Mouse (Mus musculus) Muller cell, postnatal 12 days (primary cell): ENCODE results near the gene Sntb2.

Source experiments
- DNase-seq: peaks from one replicate; pipeline ENCODE4 v3.0.0-alpha.2; 2015; ENCODE audit errors: inconsistent ontology term

Sntb2 gene

DNA sequence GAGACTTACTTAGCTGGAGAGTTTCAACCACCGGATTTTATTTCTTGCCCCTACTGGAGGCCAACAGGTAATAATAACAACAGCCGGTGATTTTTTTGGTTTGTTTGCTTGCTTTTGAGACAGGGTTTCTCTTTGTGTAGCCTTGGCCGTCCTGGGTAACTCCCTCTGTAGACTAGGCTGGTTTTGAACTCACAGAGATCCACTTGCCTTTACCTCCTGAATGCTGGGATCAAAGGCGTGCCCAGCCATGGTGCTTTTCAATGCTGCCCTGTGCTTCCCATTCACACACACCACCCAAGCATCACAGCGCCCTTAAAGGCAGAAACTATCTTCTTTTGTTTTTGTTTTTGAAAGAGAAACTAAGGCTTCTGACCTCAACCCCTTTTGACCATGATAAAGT lies 5.6 kb upstream of the Sntb2 start:
- DNase-seq, result no peak

DNA sequence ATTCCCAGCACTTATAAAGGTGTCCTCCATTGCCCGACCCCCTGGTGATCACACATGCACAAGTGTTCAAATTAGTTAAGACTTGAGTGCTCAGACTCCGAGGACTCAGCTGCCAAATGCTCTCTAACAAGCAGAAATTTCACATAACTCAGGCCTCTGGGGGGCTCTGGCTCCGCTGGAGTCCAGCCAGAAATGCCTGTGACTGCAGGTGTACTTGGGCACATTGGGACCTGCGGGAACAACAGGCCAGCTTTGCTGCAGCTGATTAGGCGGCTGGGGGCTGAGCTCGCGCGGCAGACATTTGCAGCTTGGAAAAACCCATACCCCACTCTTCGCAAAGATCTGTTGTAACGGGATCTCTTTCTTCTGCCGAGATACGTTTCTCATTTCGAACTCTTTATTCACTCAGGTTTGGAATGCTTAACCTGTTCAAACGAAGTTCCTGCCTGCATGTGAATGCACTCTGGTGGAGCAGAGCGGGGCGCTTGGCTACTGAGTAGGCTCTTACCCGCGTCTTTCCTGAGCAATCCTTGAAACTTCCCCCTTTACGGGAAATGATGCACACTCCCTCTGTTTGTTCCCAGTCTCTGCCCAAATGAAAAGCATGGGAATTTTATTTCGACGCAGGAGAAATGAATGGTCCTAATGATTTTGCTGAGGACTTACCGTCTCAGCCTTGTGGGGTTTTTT lies 3.0 kb upstream of the Sntb2 start:
- peak; percentile 52 for DNase-seq

DNA sequence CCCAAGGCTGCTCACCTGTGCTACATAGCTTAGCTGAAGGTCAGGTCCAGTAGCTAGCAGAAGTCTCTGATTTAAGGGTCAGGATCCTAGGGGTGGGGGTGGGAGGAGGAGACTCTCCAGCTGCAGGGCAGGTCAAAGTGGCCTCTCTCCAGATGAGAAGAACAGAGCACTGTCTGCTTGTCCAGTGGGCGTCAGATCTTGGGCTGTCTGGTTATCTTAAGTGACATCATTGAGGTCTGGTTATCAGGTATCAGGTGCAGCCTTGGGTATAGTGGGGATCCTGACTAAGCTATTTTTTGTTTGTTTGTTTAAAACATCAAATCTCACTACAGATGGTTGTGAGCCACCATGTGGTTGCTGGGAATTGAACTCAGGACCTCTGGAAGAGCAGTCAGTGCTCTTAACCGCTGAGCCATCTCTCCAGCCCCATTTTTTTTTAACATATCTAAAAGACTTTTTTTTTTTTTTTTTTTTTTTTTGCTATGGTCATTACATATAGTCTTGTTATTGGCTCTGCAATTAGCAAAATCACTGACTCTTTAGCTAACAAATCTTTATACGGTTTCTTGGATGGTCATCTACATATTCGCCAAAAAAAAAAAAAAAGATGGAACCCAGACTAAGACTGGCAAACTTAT lies 1.9 kb upstream of the Sntb2 start:
- DNase-seq, result no peak

- DNase-seq, result no peak
These were observed 1.1 kb upstream of the Sntb2 start for GRCm38 (mm10) chr8:106934226-106934977.

DNA sequence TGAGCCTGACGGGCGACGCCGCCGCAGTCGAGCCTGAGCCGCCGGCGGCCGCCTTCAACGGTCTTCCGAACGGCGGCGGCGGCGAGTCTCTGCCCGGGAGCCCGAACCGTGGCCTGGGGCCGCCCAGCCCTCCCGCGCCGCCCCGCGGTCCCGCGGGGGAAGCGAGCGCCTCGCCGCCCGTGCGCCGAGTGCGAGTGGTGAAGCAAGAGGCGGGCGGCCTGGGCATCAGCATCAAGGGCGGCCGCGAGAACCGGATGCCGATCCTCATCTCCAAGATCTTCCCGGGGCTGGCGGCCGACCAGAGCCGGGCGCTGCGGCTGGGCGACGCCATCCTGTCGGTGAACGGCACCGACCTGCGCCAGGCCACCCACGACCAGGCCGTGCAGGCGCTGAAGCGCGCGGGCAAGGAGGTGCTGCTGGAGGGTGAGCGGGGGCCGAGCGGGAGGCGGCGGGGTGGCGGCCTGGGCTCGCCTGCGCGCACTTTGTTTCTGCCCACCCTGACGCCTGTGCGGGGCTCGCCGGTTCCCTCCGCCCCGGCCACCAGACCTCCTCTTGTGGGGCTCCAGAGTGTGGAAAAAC lies 438 bp downstream of the Sntb2 start:
- peak; percentile 69 for DNase-seq

DNA sequence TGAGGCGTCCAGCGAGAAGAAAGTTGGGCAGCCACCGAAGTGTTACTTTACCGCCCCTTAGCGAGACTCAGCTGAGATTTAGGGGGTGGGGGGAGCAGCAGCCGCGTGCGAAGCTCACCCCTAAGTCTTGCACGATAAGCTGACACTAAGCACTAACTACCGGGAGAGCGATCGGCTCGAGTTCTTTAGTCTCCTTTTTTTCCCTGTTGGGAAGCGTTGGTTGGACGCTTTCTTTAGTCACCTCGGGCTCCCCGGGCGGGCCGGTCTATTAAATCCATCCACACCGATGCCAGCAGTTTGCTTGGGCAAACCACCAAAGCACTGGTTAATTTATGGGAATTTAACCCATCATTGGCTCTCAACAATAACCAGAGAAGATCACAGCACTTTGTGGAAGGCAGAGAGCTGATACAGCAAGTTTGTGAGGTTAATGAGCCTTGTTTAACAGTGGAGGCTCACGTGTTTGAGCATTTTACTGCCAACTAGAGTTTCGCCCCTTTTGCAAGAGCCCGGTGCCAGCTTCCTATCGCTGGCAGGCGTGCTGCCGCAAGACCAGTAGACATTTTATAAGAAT lies 1.0 kb downstream of the Sntb2 start:
- peak; percentile 85 for DNase-seq

DNA sequence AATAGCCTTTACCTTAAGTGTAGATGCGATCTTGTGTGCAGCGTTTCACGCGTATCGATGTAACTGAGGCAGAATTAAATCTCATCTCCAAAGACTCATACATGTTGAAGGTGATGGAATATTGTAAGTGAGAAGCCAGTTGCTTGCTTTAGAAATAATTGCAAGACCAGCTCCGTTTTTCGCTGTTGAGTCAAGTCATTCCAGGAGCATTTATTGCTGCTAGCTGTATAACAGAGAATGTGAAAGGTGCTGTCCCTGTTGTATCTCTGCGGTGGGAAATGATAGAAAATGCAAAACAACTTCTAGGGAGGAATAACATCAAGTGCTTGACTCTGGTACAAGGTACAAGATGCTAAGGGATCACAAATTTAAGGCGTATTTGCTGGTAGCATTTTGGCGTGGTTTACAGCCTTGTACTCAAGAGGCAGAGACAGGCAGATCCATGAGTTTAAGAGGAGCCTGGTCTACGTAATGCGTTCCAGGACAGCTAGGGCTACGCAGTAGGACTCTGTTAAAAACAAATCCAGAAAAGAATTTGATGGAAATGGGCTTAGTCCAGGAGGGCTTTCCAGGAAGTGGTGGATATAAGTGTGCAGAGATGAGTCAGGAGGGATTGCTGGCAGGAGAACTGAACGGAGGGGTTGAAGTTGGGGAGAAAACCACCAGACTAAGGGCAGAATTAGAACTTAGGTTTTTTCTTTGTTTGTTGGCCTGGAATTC lies 1.7 kb downstream of the Sntb2 start:
- DNase-seq, result no peak

DNA sequence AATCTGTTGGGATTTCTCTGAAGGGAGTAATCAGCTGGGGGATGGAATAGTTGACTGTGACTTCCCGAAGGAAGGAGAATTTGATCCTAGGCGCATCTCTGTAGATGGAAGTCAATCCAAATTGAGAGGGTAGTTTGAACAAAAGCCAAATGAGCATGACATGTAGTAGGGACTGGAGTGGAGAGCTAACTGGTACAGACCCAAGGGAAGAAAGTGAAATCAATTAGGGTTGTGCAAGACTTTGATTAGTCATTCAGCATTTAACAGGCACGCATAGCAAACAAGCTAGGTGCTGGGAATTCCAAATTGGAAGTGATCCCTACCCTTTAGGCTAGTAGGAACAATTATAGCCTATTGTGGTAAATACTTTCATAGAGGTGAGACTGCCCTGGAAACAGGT lies 6.3 kb downstream of the Sntb2 start:
- no peak for DNase-seq

GRCm38 (mm10) chr8:106943874-106944418 lies 8.4 kb downstream of the Sntb2 start:
- no peak for DNase-seq

GRCm38 (mm10) chr8:106944756-106945155 lies 9.2 kb downstream of the Sntb2 start:
- DNase-seq, result no peak

DNA sequence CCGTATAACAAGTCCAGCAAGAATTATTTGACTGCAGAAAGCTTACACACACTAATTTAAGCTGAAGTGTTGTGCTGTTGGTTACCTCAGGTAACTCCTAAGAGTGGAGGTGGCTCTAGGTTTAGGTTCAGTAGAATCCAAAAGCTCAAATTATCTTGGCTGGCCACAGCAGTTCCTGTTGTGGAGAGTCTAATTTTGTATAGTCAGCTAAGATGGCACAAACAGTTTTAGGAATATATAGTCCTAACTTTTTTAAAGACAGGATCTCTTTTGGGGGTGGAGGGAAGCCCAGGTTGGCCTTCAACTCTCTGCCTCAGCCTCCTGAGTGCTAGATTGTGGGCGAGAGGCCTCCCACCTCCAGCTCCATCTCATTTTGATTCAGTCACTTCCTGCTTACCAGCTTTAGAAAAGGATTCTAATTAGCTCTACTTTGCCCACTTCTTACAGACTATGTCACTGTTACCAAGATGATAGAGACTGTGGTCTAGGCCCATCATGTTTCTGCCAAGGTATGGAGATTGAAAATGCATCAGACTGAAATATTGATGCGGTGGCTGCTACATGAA lies 13.2 kb downstream of the Sntb2 start:
- no peak for DNase-seq

- DNase-seq, result no peak
These were observed 16.2 kb downstream of the Sntb2 start for GRCm38 (mm10) chr8:106951707-106952106.

DNA sequence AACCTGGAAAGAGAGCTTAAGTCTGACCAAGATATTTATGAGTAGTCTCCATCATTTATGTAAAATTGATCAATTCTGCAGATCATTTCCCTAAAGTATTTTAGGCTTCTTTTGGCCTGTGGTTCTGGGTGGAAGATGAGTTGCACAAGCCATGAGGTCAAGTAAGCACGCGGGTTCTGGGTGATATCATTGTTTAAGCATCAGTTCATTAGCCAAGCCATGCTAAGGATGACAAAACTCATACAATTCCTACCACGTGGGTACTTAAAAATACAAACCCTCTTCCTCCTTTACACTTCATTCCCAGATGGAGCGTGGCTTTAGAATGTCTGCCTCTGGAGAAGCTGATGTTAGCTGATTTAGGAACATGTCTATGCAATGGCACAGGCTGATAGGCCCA lies 18.0 kb downstream of the Sntb2 start:
- DNase-seq, result no peak

- no peak for DNase-seq
These were observed 21.5 kb downstream of the Sntb2 start for GRCm38 (mm10) chr8:106957086-106957485.

GRCm38 (mm10) chr8:106958212-106958611 lies 22.7 kb downstream of the Sntb2 start:
- DNase-seq, result peak; percentile 58

DNA sequence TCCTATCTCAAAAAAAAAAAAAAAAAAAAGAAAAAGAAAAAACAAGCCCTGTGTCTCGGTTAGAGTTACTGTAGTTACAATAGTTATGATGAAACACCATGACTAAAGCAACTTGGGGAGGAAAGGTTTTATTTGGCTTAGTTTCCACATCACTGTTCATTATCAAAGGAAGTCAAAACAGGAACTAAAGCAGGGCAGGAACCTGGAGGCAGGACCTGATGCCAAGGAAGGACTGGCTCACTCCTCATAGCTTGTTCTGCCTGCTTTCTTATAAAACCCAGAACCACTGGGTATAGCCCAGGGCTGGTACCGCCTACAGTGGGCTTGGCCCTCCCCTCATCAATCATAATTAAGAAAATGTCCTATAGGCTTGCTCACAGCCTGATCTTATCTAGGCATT lies 24.1 kb downstream of the Sntb2 start:
- DNase-seq, result no peak

- no peak for DNase-seq
These were observed 26.8 kb downstream of the Sntb2 start for GRCm38 (mm10) chr8:106962322-106962721.

DNA sequence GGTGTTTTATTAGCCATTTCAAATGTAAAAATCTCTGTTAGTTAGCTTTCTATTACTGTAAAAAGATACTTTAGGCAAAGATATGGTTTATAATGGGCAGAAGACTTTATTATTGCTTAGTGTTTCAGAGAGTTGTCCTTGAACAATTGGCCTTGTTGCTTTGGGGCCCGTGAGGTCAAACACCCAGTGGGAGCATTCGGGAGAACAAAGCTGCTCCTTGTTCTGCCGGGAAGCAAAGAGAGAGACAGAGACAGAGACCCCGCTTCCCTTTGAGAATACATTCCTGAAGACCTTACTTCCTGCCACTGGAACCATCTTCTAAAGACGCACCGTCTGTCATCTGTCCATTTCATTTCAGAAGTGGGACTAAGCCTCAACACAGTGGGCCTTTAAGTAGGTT lies 27.8 kb downstream of the Sntb2 start:
- no peak for DNase-seq

GRCm38 (mm10) chr8:106964573-106964972 lies 29.0 kb downstream of the Sntb2 start:
- DNase-seq, result no peak

GRCm38 (mm10) chr8:106969964-106970363 lies 34.4 kb downstream of the Sntb2 start:
- DNase-seq, result no peak

- DNase-seq, result peak; percentile 59
These were observed 36.4 kb downstream of the Sntb2 start for GRCm38 (mm10) chr8:106971916-106972315.
